Mouse (Mus musculus) intestine, embryonic 16.5 days (tissue): Measurements from ENCODE around the gene Rps17. TPM values are rescaled to one million over a fixed set of nuclear protein-coding genes. Genes with fewer than 3 reads are reported as not detected.

Source experiments
- ATAC-seq: fragments of 200-750 bp; cut with Nextera tagmentation; 2 replicates; pipeline ENCODE4 v1.8.0; 2017; ENCODE audit warnings: moderate TSS enrichment, moderate library complexity
- H3K27ac ChIP-seq: fragments of 300-500 bp; sonication (generic); 2 replicates; pipeline ENCODE4 v1.5.1; 2014; ENCODE audit warnings: mild to moderate bottlenecking, low read length
- H3K27me3 ChIP-seq: fragments of 300-500 bp; sonication (generic); replicated peaks from 2 replicates; pipeline ENCODE4 v1.6.1; 2014; ENCODE audit warnings: low read length, control low read depth, mixed read lengths; ENCODE audit not compliant: control insufficient read depth, insufficient read depth
- H3K36me3 ChIP-seq: fragments of 300-500 bp; sonication (generic); 2 replicates; pipeline ENCODE4 v1.6.1; 2014; ENCODE audit warnings: low read length, control low read depth; ENCODE audit not compliant: control insufficient read depth, insufficient read depth
- H3K4me1 ChIP-seq: fragments of 300-500 bp; sonication (generic); 2 replicates; pipeline ENCODE4 v1.6.1; 2014; ENCODE audit warnings: low read length, control low read depth, mixed read lengths; ENCODE audit not compliant: control insufficient read depth, insufficient read depth
- H3K4me2 ChIP-seq: fragments of 300-500 bp; sonication (generic); 2 replicates; pipeline ENCODE4 v1.6.1; 2014; ENCODE audit warnings: low read depth, low read length, control low read depth
- H3K4me3 ChIP-seq: fragments of 300-500 bp; sonication (generic); 2 replicates; pipeline ENCODE4 v1.5.1; 2014; ENCODE audit warnings: mild to moderate bottlenecking, low read length
- H3K9ac ChIP-seq: fragments of 300-500 bp; sonication (generic); 2 replicates; pipeline ENCODE4 v1.6.1; 2014; ENCODE audit warnings: low read depth, low read length
- H3K9me3 ChIP-seq: fragments of 300-500 bp; sonication (generic); 2 replicates; pipeline ENCODE4 v1.6.1; 2016; ENCODE audit warnings: low read length, control low read depth; ENCODE audit not compliant: control insufficient read depth
- WGBS: fragments of 180-500 bp; shearing (Covaris S2); extraction: QIAGEN DNeasy Blood & Tissue Kit; methylation state at CpG from one replicate; pipeline ENCODE4 v1.1.7; 2014; 5-methylcytosine and 5-hydroxymethylcytosine counted together
- polyA plus RNA-seq: library from polyadenylated mRNA; unstranded; fragments of >200 nt; fragmentation: Nextera tagmentation; extraction: Ambion mirVana; gene quantifications from 2 replicates; pipeline ENCODE4 v1.2.1, GENCODE M21; 2015

Gene Rps17
- polyA plus RNA-seq, 1 experiment from 2014 or later = 1,136 TPM

- no peak for ATAC-seq
- Histone ChIP-seq H3K4me2 (no peak overlapping the region), H3K4me1 (peaks cover 8% of the 10 kb centered on the region), H3K9me3 (no peaks in the 10 kb centered on the region), H3K27me3 (no peaks in the 10 kb centered on the region), H3K27ac (no peak overlapping the region), H3K9ac (no peak overlapping the region), H3K4me3 (no peak overlapping the region), H3K36me3 (peaks cover 20% of the 10 kb centered on the region)
- 95% methylated on average over 21 of the region's 21 CpGs for WGBS
These were observed 7.1 kb downstream of the Rps17 start for GRCm38 (mm10) chr7:81337785-81338521.

- Histone ChIP-seq H3K27me3 (no peaks in the 10 kb centered on the region), H3K4me3 (no peak overlapping the region), H3K9ac (no peak overlapping the region), H3K4me1 (peaks cover 3% of the 10 kb centered on the region; the same call in 1 of the 2 replicates), H3K9me3 (no peaks in the 10 kb centered on the region), H3K27ac (peak overlapping the region; percentile 71; the same call in 1 of the 2 replicates), H3K36me3 (peaks cover 14% of the 10 kb centered on the region), H3K4me2 (no peak overlapping the region)
- WGBS = 43% methylated on average over 8 of the region's 8 CpGs
- ATAC-seq = no peak
These were observed 8.6 kb downstream of the Rps17 start for GRCm38 (mm10) chr7:81336432-81336786.

GRCm38 (mm10) chr7:81335705-81336431 lies 9.2 kb downstream of the Rps17 start:
- H3K9me3 ChIP-seq = no peaks in the 10 kb centered on the region
- no peak overlapping the region for H3K9ac ChIP-seq
- peaks cover 3% of the 10 kb centered on the region; the same call in 1 of the 2 replicates for H3K4me1 ChIP-seq
- no peaks in the 10 kb centered on the region for H3K27me3 ChIP-seq
- no peak overlapping the region for H3K4me2 ChIP-seq
- ATAC-seq = no peak
- peaks cover 11% of the 10 kb centered on the region; the same call in 1 of the 2 replicates for H3K36me3 ChIP-seq
- WGBS = 72% methylated on average over 18 of the region's 18 CpGs
- no peak overlapping the region for H3K4me3 ChIP-seq
- peak overlapping the region; percentile 71 for H3K27ac ChIP-seq

- no peak overlapping the region for H3K27ac ChIP-seq
- no peaks in the 10 kb centered on the region for H3K27me3 ChIP-seq
- H3K9me3 ChIP-seq = no peaks in the 10 kb centered on the region
- no peak overlapping the region for H3K4me2 ChIP-seq
- WGBS = 76% methylated on average over 7 of the region's 7 CpGs
- H3K4me3 ChIP-seq = no peak overlapping the region
- ATAC-seq = no peak
- no peaks in the 10 kb centered on the region for H3K4me1 ChIP-seq
- no peak overlapping the region for H3K9ac ChIP-seq
- 0 out of 2 replicates have a peak, but pooled peaks cover 2% of the 10 kb centered on the region for H3K36me3 ChIP-seq
These were observed 13.2 kb downstream of the Rps17 start for GRCm38 (mm10) chr7:81331851-81332250.

GRCm38 (mm10) chr7:81330767-81331166 lies 14.3 kb downstream of the Rps17 start:
- H3K27ac ChIP-seq = no peak overlapping the region
- no peak overlapping the region for H3K9ac ChIP-seq
- H3K4me1 ChIP-seq = no peaks in the 10 kb centered on the region
- 33% methylated on average over 3 of the region's 3 CpGs for WGBS
- H3K27me3 ChIP-seq = no peaks in the 10 kb centered on the region
- 0 out of 2 replicates have a peak, but pooled peaks cover 2% of the 10 kb centered on the region for H3K36me3 ChIP-seq
- no peak overlapping the region for H3K4me3 ChIP-seq
- ATAC-seq = no peak
- H3K9me3 ChIP-seq = no peaks in the 10 kb centered on the region
- no peak overlapping the region for H3K4me2 ChIP-seq

- no peaks in the 10 kb centered on the region for H3K9me3 ChIP-seq
- no peaks in the 10 kb centered on the region for H3K27me3 ChIP-seq
- H3K36me3 ChIP-seq = no peaks in the 10 kb centered on the region
- no peak overlapping the region for H3K4me2 ChIP-seq
- no peak overlapping the region for H3K9ac ChIP-seq
- 80% methylated on average over 10 of the region's 10 CpGs for WGBS
- no peak overlapping the region for H3K27ac ChIP-seq
- H3K4me1 ChIP-seq = no peaks in the 10 kb centered on the region
- no peak for ATAC-seq
- no peak overlapping the region for H3K4me3 ChIP-seq
These were observed 17.4 kb downstream of the Rps17 start for GRCm38 (mm10) chr7:81327661-81328060.

- no peak overlapping the region for H3K9ac ChIP-seq
- H3K27me3 ChIP-seq = no peaks in the 10 kb centered on the region
- peak; percentile 44; the same call in 1 of the 2 replicates for ATAC-seq
- no peak overlapping the region for H3K4me2 ChIP-seq
- no peak overlapping the region for H3K27ac ChIP-seq
- H3K36me3 ChIP-seq = no peaks in the 10 kb centered on the region
- WGBS = 74% methylated on average over 6 of the region's 6 CpGs
- H3K4me1 ChIP-seq = no peaks in the 10 kb centered on the region
- H3K4me3 ChIP-seq = no peak overlapping the region
- H3K9me3 ChIP-seq = no peaks in the 10 kb centered on the region
These were observed 18.2 kb downstream of the Rps17 start for GRCm38 (mm10) chr7:81326859-81327258.

GRCm38 (mm10) chr7:81326043-81326442 lies 19.0 kb downstream of the Rps17 start:
- Histone ChIP-seq H3K9ac (no peak overlapping the region), H3K36me3 (no peaks in the 10 kb centered on the region), H3K9me3 (no peaks in the 10 kb centered on the region), H3K27me3 (no peaks in the 10 kb centered on the region), H3K4me1 (no peaks in the 10 kb centered on the region), H3K4me3 (no peak overlapping the region), H3K4me2 (no peak overlapping the region), H3K27ac (no peak overlapping the region)
- ATAC-seq = no peak
- WGBS = 81% methylated on average over 12 of the region's 12 CpGs

GRCm38 (mm10) chr7:81321776-81322175 lies 23.3 kb downstream of the Rps17 start:
- no peak for ATAC-seq
- H3K4me3 ChIP-seq = no peak overlapping the region
- H3K9me3 ChIP-seq = no peaks in the 10 kb centered on the region
- H3K9ac ChIP-seq = no peak overlapping the region
- H3K27ac ChIP-seq = no peak overlapping the region
- 74% methylated on average over 5 of the region's 5 CpGs for WGBS
- no peak overlapping the region for H3K4me2 ChIP-seq
- no peaks in the 10 kb centered on the region for H3K4me1 ChIP-seq
- H3K36me3 ChIP-seq = no peaks in the 10 kb centered on the region
- H3K27me3 ChIP-seq = no peaks in the 10 kb centered on the region
